Mouse (Mus musculus) kidney, postnatal 0 days (tissue): Measurements from ENCODE around the gene Oaz1. TPM values are rescaled to one million over a fixed set of nuclear protein-coding genes. Genes with fewer than 3 reads are reported as not detected.
A peak's percentile ranks its signal among the peaks of the same experiment; 100 is the strongest.
"Not testable (repeated sequence)": the region's sequence is repeated elsewhere in the genome, so short reads cannot be mapped to it uniquely, and the experiment has no call there.

Experiments
- ATAC-seq: fragments of 200-750 bp; cut with Nextera tagmentation; replicated peaks from 2 replicates; pipeline ENCODE4 v1.8.0; 2017; ENCODE audit warnings: low read depth, moderate number of reproducible peaks, moderate TSS enrichment, moderate library complexity; ENCODE audit not compliant: low FRiP score
- DNase-seq: peaks from one replicate; pipeline ENCODE4 v3.0.0-alpha.2; 2016; ENCODE audit warnings: low spot score
- H3K27ac ChIP-seq: fragments of 300-500 bp; sonication (generic); 2 replicates; pipeline ENCODE4 v1.5.1; 2014; ENCODE audit warnings: mild to moderate bottlenecking
- H3K27me3 ChIP-seq: fragments of 300-500 bp; sonication (generic); 2 replicates; pipeline ENCODE4 v1.6.1; 2014; ENCODE audit warnings: low read length, mixed read lengths; ENCODE audit not compliant: insufficient read depth
- H3K36me3 ChIP-seq: fragments of 300-500 bp; sonication (generic); 2 replicates; pipeline ENCODE4 v1.6.1; 2014; ENCODE audit warnings: low read length, mixed read lengths; ENCODE audit not compliant: insufficient read depth
- H3K4me1 ChIP-seq: fragments of 300-500 bp; sonication (generic); replicated peaks from 2 replicates; pipeline ENCODE4 v1.6.1; 2014; ENCODE audit warnings: antibody characterized with exemption, low read length, mixed read lengths; ENCODE audit not compliant: insufficient read depth
- H3K4me2 ChIP-seq: fragments of 300-500 bp; sonication (generic); 2 replicates; pipeline ENCODE4 v1.6.1; 2014; ENCODE audit warnings: mild to moderate bottlenecking, low read length, moderate library complexity, mixed read lengths
- H3K4me3 ChIP-seq: fragments of 300-500 bp; sonication (generic); replicated peaks from 2 replicates; pipeline ENCODE4 v1.5.1; 2014; ENCODE audit warnings: low read depth, low read length
- H3K9ac ChIP-seq: fragments of 300-500 bp; sonication (generic); 2 replicates; pipeline ENCODE4 v1.6.1; 2014; ENCODE audit warnings: low read depth, low read length
- H3K9me3 ChIP-seq: fragments of 300-500 bp; sonication (generic); replicated peaks from 2 replicates; pipeline ENCODE4 v1.6.1; 2016; ENCODE audit warnings: low read length, inconsistent platforms, mixed read lengths
- CTCF ChIP-seq: IDR thresholded peaks from 2 replicates; pipeline ENCODE4 v1.5.1; 2016; ENCODE audit warnings: antibody characterized with exemption, low read depth, mild to moderate bottlenecking, moderate library complexity
- WGBS: fragments of 180-500 bp; shearing (Covaris S2); extraction: QIAGEN DNeasy Blood & Tissue Kit; methylation state at CpG from one replicate; pipeline ENCODE4 v1.1.7; 2014; 5-methylcytosine and 5-hydroxymethylcytosine counted together
- polyA plus RNA-seq: library from polyadenylated mRNA; unstranded; fragments of >200 nt; fragmentation: Nextera tagmentation; extraction: Ambion mirVana; gene quantifications from 2 replicates; pipeline ENCODE4 v1.2.1, GENCODE M21; 2015

The Oaz1 gene
- polyA plus RNA-seq, 1 experiment from 2014 or later = 1,422 TPM

DNA sequence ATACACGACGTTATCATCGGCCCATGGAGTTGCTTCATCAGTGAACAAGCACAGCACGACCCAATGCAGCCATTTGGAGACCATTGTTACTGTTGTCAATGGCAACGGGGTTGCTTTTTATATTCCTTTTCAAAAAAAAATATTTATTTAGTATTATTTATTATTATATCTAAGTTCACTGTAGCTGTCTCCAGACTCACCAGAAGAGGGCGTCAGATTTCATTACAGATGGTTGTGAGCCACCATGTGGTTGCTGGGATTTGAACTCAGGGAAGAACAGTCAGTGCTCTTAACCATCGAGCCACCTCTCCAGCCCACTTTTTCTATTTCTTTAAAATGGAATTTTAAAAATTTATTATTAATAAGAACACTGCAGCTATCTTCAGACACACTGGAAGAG, 11.7 kb upstream of the Oaz1 start:
- H3K4me1 ChIP-seq = peaks cover 5% of the 10 kb centered on the region; the same call in 1 of the 2 replicates
- no peaks in the 10 kb centered on the region for H3K36me3 ChIP-seq
- H3K27ac ChIP-seq = no peak overlapping the region
- H3K4me2 ChIP-seq = no peak overlapping the region
- no peak overlapping the region for H3K4me3 ChIP-seq
- WGBS = 60% methylated on average over 7 of the region's 7 CpGs
- ATAC-seq = no peak
- H3K9me3 ChIP-seq = no peaks in the 10 kb centered on the region
- no peak for DNase-seq
- TF ChIP-seq CTCF = peak; percentile 35
- H3K27me3 ChIP-seq = no peaks in the 10 kb centered on the region
- no peak overlapping the region for H3K9ac ChIP-seq

DNA sequence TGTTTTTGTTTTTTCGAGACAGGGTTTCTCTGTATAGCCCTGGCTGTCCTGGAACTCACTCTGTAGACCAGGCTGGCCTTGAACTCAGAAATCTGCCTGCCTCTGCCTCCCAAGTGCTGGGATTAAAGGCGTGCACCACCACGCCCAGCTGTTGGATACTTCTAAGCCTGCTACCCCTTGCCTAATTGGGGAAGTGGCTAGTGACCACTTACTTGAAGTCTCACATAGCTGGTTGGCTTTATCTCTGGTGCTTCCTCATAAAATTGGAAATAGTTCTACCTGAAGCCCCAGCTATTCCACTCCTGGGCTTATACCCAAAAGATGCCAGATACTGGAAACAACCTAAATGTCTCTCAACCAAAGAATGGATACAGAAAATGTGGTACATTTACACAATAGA, 10.2 kb upstream of the Oaz1 start:
- 78% methylated on average over 3 of the region's 3 CpGs for WGBS
- not testable (repeated sequence) for DNase-seq

DNA sequence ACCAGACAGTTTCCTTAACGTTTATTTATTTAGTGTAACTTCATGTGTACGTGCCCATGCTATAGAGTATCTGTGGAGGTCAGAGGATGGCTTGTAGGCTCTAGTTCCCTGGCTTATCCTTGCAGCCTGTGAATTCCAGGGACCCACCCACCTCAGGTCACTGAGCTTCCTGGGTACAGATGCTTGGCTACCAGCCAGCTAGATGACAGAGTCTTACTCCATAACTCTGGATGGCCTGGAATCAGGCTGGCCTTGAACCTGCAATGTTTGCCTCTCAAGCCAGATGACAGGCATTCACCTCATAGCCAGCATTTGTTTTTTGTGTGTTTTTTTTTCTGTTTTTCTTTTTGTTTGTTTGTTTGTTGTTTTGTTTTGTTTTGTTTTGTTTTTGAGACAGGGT, 9.3 kb upstream of the Oaz1 start:
- 49% methylated on average over 2 of the region's 2 CpGs for WGBS

More for the DNA sequence above, 10.2 kb upstream of the Oaz1 start:
- not testable (repeated sequence) for H3K4me2 ChIP-seq, H3K4me1 ChIP-seq, H3K4me3 ChIP-seq, H3K9ac ChIP-seq, H3K9me3 ChIP-seq, ATAC-seq, H3K27ac ChIP-seq, H3K27me3 ChIP-seq, H3K36me3 ChIP-seq

DNA sequence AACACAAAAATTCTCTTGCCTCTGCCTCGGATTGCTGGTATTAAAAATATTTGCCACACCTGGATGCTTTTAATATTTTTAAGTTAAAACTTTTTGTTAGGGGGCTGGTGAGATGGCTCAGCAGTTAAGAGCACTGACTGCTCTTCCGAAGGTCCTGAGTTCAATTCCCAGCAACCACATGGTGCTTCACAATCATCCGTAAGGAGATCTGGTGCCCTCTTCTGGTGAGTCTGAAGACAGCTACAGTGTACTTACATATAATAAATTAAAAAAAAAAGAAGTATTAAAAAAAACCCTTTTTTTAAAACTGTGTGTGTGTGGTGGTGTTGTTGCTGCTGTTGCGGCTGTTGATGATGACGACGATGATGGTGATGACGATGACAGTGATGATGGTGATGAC, 8.5 kb upstream of the Oaz1 start:
- TF ChIP-seq CTCF = peak; percentile 59
- H3K27me3 ChIP-seq, DNase-seq, H3K4me1 ChIP-seq, H3K9ac ChIP-seq, ATAC-seq, H3K4me2 ChIP-seq, H3K27ac ChIP-seq, H3K9me3 ChIP-seq, H3K36me3 ChIP-seq, H3K4me3 ChIP-seq: not testable (repeated sequence)
- 84% methylated on average over 7 of the region's 7 CpGs for WGBS

More for the DNA sequence above, 9.3 kb upstream of the Oaz1 start:
- H3K9ac ChIP-seq = no peak overlapping the region
- TF ChIP-seq CTCF = no peak
- no peaks in the 10 kb centered on the region for H3K9me3 ChIP-seq
- ATAC-seq (no peak), DNase-seq (no peak)
- no peak overlapping the region for H3K4me2 ChIP-seq
- H3K4me3 ChIP-seq = no peak overlapping the region
- H3K27ac ChIP-seq = no peak overlapping the region
- no peaks in the 10 kb centered on the region for H3K36me3 ChIP-seq
- H3K27me3 ChIP-seq = no peaks in the 10 kb centered on the region
- H3K4me1 ChIP-seq = no peaks in the 10 kb centered on the region

DNA sequence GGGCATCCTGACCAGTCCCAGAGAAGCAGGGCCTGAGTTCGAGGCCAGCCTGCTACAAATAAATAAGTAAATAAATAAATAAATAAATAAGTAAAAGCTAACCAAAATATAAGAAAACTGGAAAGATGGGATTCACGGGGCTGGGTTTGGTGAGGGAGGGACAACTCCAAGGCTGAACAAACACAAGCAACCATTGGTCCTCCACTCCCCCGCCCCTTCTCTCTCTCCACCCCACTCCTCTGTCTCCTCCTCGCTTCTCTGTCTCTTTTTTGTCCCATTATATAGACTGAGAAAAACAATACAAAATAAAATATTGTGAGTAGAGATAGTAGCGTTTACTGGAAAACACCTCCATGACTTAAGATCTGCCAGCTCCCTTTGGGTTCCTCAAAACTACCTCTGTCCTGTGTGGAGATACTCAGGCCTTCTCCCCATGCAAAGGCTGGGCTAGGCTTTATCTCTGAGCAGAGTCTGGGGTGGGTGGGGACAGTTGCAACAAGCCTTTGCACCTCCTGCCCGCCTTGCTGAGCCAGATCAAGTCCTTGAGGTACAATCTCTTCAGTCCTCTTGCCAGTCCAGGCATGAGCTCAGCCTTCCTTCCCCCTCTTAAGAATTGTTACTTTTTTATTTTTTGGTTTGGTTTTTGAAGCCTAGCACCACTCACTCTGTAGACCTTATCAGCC, 7.7 kb upstream of the Oaz1 start:
- H3K4me3 ChIP-seq = no peak overlapping the region
- WGBS = 52% methylated on average over 6 of the region's 6 CpGs
- no peaks in the 10 kb centered on the region for H3K9me3 ChIP-seq
- no peak for TF ChIP-seq CTCF
- H3K27me3 ChIP-seq = no peaks in the 10 kb centered on the region
- H3K36me3 ChIP-seq = no peaks in the 10 kb centered on the region
- no peak overlapping the region for H3K27ac ChIP-seq
- ATAC-seq (no peak), DNase-seq (no peak)
- 0 out of 2 replicates have a peak, but pooled peaks cover under 1% of the 10 kb centered on the region for H3K4me1 ChIP-seq
- no peak overlapping the region for H3K4me2 ChIP-seq
- H3K9ac ChIP-seq = no peak overlapping the region

DNA sequence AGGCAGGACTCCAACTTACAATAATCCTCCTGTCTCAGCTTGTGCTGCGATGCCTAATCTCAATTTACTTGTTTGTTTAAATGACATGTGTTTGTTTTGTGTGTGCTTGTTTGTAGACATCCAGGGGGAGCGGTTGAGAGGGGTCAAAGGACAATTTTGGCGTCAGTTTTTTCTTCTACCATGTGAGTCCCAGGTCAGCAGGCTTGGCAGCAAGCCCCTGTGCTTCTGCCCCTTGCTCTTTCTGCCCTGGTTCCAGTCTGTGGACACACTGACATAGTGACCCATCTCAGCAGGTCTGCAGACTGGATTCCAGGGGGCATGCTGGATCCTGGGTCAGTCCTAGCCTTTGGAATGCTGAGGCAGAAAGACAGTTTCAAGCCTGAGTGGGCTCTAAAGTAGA, 7.0 kb upstream of the Oaz1 start:
- no peak for TF ChIP-seq CTCF
- H3K4me2 ChIP-seq = no peak overlapping the region
- no peaks in the 10 kb centered on the region for H3K36me3 ChIP-seq
- no peak overlapping the region for H3K27ac ChIP-seq
- H3K9me3 ChIP-seq = no peaks in the 10 kb centered on the region
- no peaks in the 10 kb centered on the region for H3K27me3 ChIP-seq
- H3K4me3 ChIP-seq = no peak overlapping the region
- ATAC-seq (no peak; the same call in 1 of the 2 replicates), DNase-seq (no peak)
- 0 out of 2 replicates have a peak, but pooled peaks cover 3% of the 10 kb centered on the region for H3K4me1 ChIP-seq
- 33% methylated on average over 3 of the region's 3 CpGs for WGBS
- H3K9ac ChIP-seq = no peak overlapping the region

DNA sequence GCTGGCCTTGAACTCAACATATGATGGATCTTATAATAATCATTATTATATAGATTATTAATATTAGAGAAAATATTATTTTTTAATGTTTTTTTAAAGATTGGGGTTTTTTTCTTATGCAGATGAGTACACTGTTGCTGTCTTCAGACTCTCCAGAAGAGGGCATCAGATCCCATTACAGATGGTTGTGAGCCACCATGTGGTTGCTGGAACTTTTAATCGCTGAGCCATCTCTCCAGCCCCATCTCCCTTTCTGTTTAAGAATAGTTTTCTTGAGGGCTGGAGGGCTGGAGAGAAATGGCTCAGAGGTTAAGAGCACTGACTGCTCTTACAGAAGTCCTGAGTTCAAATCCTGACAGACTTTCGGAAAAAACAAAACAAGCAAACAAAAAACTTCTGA, 4.5 kb upstream of the Oaz1 start:
- H3K4me3 ChIP-seq = no peak overlapping the region
- H3K9ac ChIP-seq = no peak overlapping the region
- H3K27me3 ChIP-seq = no peaks in the 10 kb centered on the region
- H3K27ac ChIP-seq = no peak overlapping the region
- H3K36me3 ChIP-seq = no peaks in the 10 kb centered on the region
- ATAC-seq (no peak), DNase-seq (peak; percentile 65)
- H3K9me3 ChIP-seq = no peaks in the 10 kb centered on the region
- TF ChIP-seq CTCF = peak; percentile 80
- 0 out of 2 replicates have a peak, but pooled peaks cover 3% of the 10 kb centered on the region for H3K4me1 ChIP-seq
- 48% methylated on average over 2 of the region's 2 CpGs for WGBS
- H3K4me2 ChIP-seq = no peak overlapping the region
